Mouse (Mus musculus) MEL (cell line): Measurements from ENCODE around the gene Pramel6. TPM values are rescaled to one million over a fixed set of nuclear protein-coding genes. Genes with fewer than 3 reads are reported as not detected.
"Not testable (repeated sequence)": the region's sequence is repeated elsewhere in the genome, so short reads cannot be mapped to it uniquely, and the experiment has no call there.

Experiments used
- DNase-seq: peaks from one replicate; pipeline ENCODE4 v3.0.0; 2011; ENCODE audit warnings: low read depth, low spot score
- H3K27ac ChIP-seq: 2 replicates; pipeline ENCODE4 v1.5.1; 2012; ENCODE audit warnings: low read depth, mild to moderate bottlenecking, control low read depth, low read length, moderate library complexity; ENCODE audit not compliant: control insufficient read depth
- H3K27me3 ChIP-seq, 2 experiments: fragments of 150-350 bp in 1 of 2; sonication (generic) in 1 of 2; 2 replicates each; pipeline ENCODE4 v1.6.1; 2012; ENCODE audit warnings: low read length in 2 of 2, mild to moderate bottlenecking in 2 of 2, improper control_type of control experiment in 1 of 2, moderate library complexity in 1 of 2; ENCODE audit not compliant: insufficient read depth in 2 of 2, control insufficient read depth in 1 of 2
- H3K36me3 ChIP-seq, 2 experiments: 2 replicates each; pipeline ENCODE4 v1.6.1; 2012 to 2014; ENCODE audit warnings: low read length in 2 of 2, improper control_type of control experiment in 1 of 2, inconsistent platforms in 1 of 2, mild to moderate bottlenecking in 1 of 2; ENCODE audit not compliant: insufficient read depth in 2 of 2, control insufficient read depth in 1 of 2
- H3K4me1 ChIP-seq, 2 experiments: fragments of 150-350 bp in 1 of 2; sonication (generic) in 1 of 2; 2 replicates each; pipeline ENCODE4 v1.6.1; 2012; ENCODE audit warnings: low read length in 2 of 2, improper control_type of control experiment in 1 of 2, mild to moderate bottlenecking in 1 of 2; ENCODE audit not compliant: insufficient read depth in 2 of 2, control insufficient read depth in 1 of 2
- H3K4me3 ChIP-seq, 2 experiments: fragments of 150-350 bp in 1 of 2; sonication (generic) in 1 of 2; 2 replicates each; pipeline ENCODE4 v1.5.1; 2012; ENCODE audit warnings: low read depth in 2 of 2, low read length in 2 of 2, mild to moderate bottlenecking in 2 of 2, moderate library complexity in 2 of 2, control low read depth in 1 of 2, improper control_type of control experiment in 1 of 2; ENCODE audit not compliant: control insufficient read depth in 1 of 2, insufficient read depth in 1 of 2
- H3K79me2 ChIP-seq: 2 replicates; pipeline ENCODE4 v1.6.1; 2012; ENCODE audit warnings: mild to moderate bottlenecking, low read length, moderate library complexity; ENCODE audit not compliant: control insufficient read depth, poor library complexity, insufficient read depth
- H3K9ac ChIP-seq: 2 replicates; pipeline ENCODE4 v1.6.1; 2012; ENCODE audit warnings: low read depth, mild to moderate bottlenecking, control low read depth, low read length, moderate library complexity; ENCODE audit not compliant: control insufficient read depth, poor library complexity, severe bottlenecking
- H3K9me3 ChIP-seq: fragments of 150-350 bp; sonication (generic); replicated peaks from 2 replicates; pipeline ENCODE4 v1.6.1; 2012; ENCODE audit warnings: mild to moderate bottlenecking, low read length, improper control_type of control experiment, moderate library complexity; ENCODE audit not compliant: insufficient read depth
- CHD1 ChIP-seq: IDR thresholded peaks from 2 replicates; pipeline ENCODE4 v1.6.1; 2012; ENCODE audit warnings: low read depth, mild to moderate bottlenecking, inconsistent platforms, low read length, improper control_type of control experiment
- CTCF ChIP-seq, 3 experiments: IDR thresholded peaks in 2 of 3; conservative IDR thresholded peaks in 1 of 3; 2 replicates each; pipeline ENCODE4 v1.5.1; 2011 to 2012; ENCODE audit warnings: low read length in 3 of 3, low read depth in 2 of 3, mild to moderate bottlenecking in 2 of 3, improper control_type of control experiment in 1 of 3, inconsistent platforms in 1 of 3, mixed read lengths in 1 of 3, moderate library complexity in 1 of 3; ENCODE audit not compliant: control insufficient read depth in 1 of 3, insufficient read depth in 1 of 3, poor library complexity in 1 of 3, severe bottlenecking in 1 of 3
- ELF1 ChIP-seq: IDR thresholded peaks from 2 replicates; pipeline ENCODE4 v1.6.1; 2014; ENCODE audit warnings: low read depth, mild to moderate bottlenecking, inconsistent platforms, low read length, improper control_type of control experiment, moderate library complexity
- EP300 ChIP-seq, 2 experiments: IDR thresholded peaks; 2 replicates each; pipeline ENCODE4 v1.6.1; 2011; ENCODE audit warnings: improper control_type of control experiment in 2 of 2, low read length in 2 of 2, low read depth in 1 of 2, mild to moderate bottlenecking in 1 of 2
- ETS1 ChIP-seq: IDR thresholded peaks from 2 replicates; pipeline ENCODE4 v1.6.1; 2012; ENCODE audit warnings: low read depth, mild to moderate bottlenecking, inconsistent platforms, low read length, improper control_type of control experiment, moderate library complexity
- GABPA ChIP-seq: IDR thresholded peaks from 2 replicates; pipeline ENCODE4 v1.6.1; 2012; ENCODE audit warnings: low read depth, mild to moderate bottlenecking, inconsistent platforms, low read length, improper control_type of control experiment, moderate library complexity
- KAT2A ChIP-seq: conservative IDR thresholded peaks from 2 replicates; pipeline ENCODE4 v1.6.1; 2012; ENCODE audit warnings: low read depth, low read length, improper control_type of control experiment, inconsistent platforms
- MAFK ChIP-seq: IDR thresholded peaks from 2 replicates; pipeline ENCODE4 v1.6.1; 2011; ENCODE audit warnings: low read depth, mild to moderate bottlenecking, low read length, improper control_type of control experiment, borderline replicate concordance
- MAX ChIP-seq: IDR thresholded peaks from 2 replicates; pipeline ENCODE4 v1.6.1; 2011; ENCODE audit warnings: low read length, improper control_type of control experiment
- MXI1 ChIP-seq: IDR thresholded peaks from 2 replicates; pipeline ENCODE4 v1.6.1; 2011; ENCODE audit warnings: mild to moderate bottlenecking, low read depth, low read length, improper control_type of control experiment
- NELFE ChIP-seq: IDR thresholded peaks from 2 replicates; pipeline ENCODE4 v1.6.1; 2011; ENCODE audit warnings: low read depth, low read length, improper control_type of control experiment
- NRF1 ChIP-seq: IDR thresholded peaks from 2 replicates; pipeline ENCODE4 v1.6.1; 2014; ENCODE audit warnings: low read depth, mild to moderate bottlenecking, inconsistent platforms, low read length, improper control_type of control experiment, moderate library complexity; ENCODE audit not compliant: poor library complexity, insufficient read depth, severe bottlenecking
- POLR2AphosphoS2 ChIP-seq: IDR thresholded peaks from 2 replicates; pipeline ENCODE4 v1.6.1; 2011; ENCODE audit warnings: low read length, improper control_type of control experiment
- RCOR1 ChIP-seq: IDR thresholded peaks from 2 replicates; pipeline ENCODE4 v1.6.1; 2012; ENCODE audit warnings: low read depth, mild to moderate bottlenecking, inconsistent platforms, low read length, improper control_type of control experiment
- SIN3A ChIP-seq: IDR thresholded peaks from 2 replicates; pipeline ENCODE4 v1.6.1; 2012; ENCODE audit warnings: low read length, improper control_type of control experiment, inconsistent platforms
- SMC3 ChIP-seq: IDR thresholded peaks from 2 replicates; pipeline ENCODE4 v1.6.1; 2011; ENCODE audit warnings: low read depth, low read length, improper control_type of control experiment
- TCF12 ChIP-seq: IDR thresholded peaks from 2 replicates; pipeline ENCODE4 v1.6.1; 2014; ENCODE audit warnings: low read depth, mild to moderate bottlenecking, inconsistent platforms, low read length, improper control_type of control experiment, moderate library complexity
- ZMIZ1 ChIP-seq: IDR thresholded peaks from 2 replicates; pipeline ENCODE4 v1.6.1; 2012; ENCODE audit warnings: low read depth, mild to moderate bottlenecking, inconsistent platforms, low read length, improper control_type of control experiment, moderate library complexity
- ZNF384 ChIP-seq: IDR thresholded peaks from 2 replicates; pipeline ENCODE4 v1.6.1; 2012; ENCODE audit warnings: low read depth, mild to moderate bottlenecking, inconsistent platforms, low read length, improper control_type of control experiment
- polyA plus RNA-seq, 2 experiments: library from polyadenylated mRNA; stranded (reverse) in 1 of 2; unstranded in 1 of 2; fragments of >175 nt in 1 of 2; fragments of >200 nt in 1 of 2; gene quantifications; 2 replicates each; pipeline versions ENCODE4 v1.2.1 to v1.2.4; 2012; ENCODE audit warnings: low replicate concordance in 2 of 2, low read depth in 1 of 2; ENCODE audit not compliant: insufficient read length in 2 of 2, insufficient read depth in 1 of 2, missing spikeins in 1 of 2
- total RNA-seq: library from RNA; depleted of rRNA; stranded (reverse); fragments of 300-350 nt; gene quantifications from 2 replicates; pipeline ENCODE4 v1.2.3, GENCODE M21; 2012

Pramel6 gene
- total and polyA plus RNA-seq, 3 experiments: not detected

GRCm38 (mm10) chr2:87482276-87482675 lies 24.1 kb upstream of the Pramel6 start:
- DNase-seq: no peak
- TF ChIP-seq KAT2A (no peak), ELF1 (no peak), ZMIZ1 (no peak)
- H3K36me3 ChIP-seq: no peaks in the 10 kb centered on the region
- H3K4me3 ChIP-seq: no peak overlapping the region
- H3K9me3 ChIP-seq: no peaks in the 10 kb centered on the region
- H3K9ac ChIP-seq: no peak overlapping the region
- H3K27me3 ChIP-seq: no peaks in the 10 kb centered on the region
- H3K4me1 ChIP-seq: no peaks in the 10 kb centered on the region
- no peaks in the 10 kb centered on the region for H3K79me2 ChIP-seq
- H3K27ac ChIP-seq: no peak overlapping the region

DNA sequence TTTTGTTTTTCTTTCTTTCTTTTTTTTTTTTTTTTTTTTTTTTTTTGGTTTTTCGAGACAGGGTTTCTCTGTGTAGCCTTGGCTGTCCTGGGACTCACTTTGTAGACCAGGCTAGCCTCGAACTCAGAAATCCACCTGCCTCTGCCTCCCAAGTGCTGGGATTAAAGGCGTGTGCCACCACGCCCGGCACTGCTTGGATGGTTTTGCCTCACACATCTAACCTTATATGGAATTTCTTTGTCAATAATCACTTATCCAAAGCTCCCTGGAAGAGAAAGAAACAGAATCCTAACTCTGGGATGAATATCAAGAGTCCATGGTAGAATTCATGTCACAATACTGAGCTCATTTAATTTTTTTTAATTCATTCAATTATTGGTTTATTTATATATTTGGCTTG lies 9.4 kb upstream of the Pramel6 start, which contains the start of gene Pramel7:
Gene Pramel7 (minus strand): TSS at position 101 of the 400 bp plus-strand sequence.
- not testable (repeated sequence) for H3K4me1 ChIP-seq, H3K4me3 ChIP-seq, H3K27me3 ChIP-seq, H3K27ac ChIP-seq, H3K9me3 ChIP-seq, H3K36me3 ChIP-seq, H3K79me2 ChIP-seq, H3K9ac ChIP-seq, DNase-seq

GRCm38 (mm10) chr2:87515046-87515445 lies 8.7 kb downstream of the Pramel6 start:
- H3K36me3 ChIP-seq: no peaks in the 10 kb centered on the region
- no peak for DNase-seq
- no peaks in the 10 kb centered on the region for H3K79me2 ChIP-seq
- H3K27ac ChIP-seq: no peak overlapping the region
- no peak overlapping the region for H3K4me3 ChIP-seq
- TF ChIP-seq TCF12: no peak
- no peak for TF ChIP-seq MXI1
- no peak for TF ChIP-seq ZNF384
- TF ChIP-seq NELFE: no peak
- TF ChIP-seq CHD1: no peak
- TF ChIP-seq, all 39 proteins: peak for 0
- no peaks in the 10 kb centered on the region for H3K27me3 ChIP-seq
- no peaks in the 10 kb centered on the region for H3K4me1 ChIP-seq
- H3K9ac ChIP-seq: no peak overlapping the region
- H3K9me3 ChIP-seq: no peaks in the 10 kb centered on the region

DNA sequence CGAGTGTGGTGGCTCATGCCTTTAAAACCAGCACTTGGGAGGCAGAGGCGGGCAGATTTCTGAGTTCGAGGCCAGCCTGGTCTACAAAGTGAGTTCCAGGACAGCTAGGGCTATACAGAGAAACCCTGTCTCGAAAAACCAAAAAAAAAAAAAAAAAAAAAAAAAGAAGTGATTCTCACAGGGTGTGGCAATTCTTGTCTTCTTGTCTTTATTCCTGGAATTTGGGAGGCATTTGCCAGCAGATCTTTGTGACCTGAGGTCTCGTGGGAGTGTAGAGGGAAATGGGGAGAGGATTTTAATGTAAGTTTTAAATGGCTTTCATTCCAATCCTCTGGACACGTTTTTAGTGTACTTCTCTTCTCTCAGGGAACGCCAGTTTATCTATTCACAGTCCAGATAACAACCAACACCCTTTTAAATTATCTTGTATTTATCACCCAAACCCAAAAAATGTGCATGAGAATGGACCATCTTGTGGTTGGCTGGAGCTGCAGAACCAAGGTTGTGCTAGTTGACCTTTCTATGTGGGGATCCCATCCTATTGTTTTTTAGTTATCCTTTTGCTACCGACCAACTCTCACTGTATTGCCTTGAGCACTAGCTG lies 9.2 kb downstream of the Pramel6 start:
- H3K4me3 ChIP-seq: no peak overlapping the region
- no peaks in the 10 kb centered on the region for H3K36me3 ChIP-seq
- no peak overlapping the region for H3K9ac ChIP-seq
- no peak for TF ChIP-seq MAFK
- no peak for TF ChIP-seq POLR2AphosphoS2
- TF ChIP-seq ETS1: no peak
- TF ChIP-seq ZNF384: no peak
- no peak for TF ChIP-seq CTCF (IDR thresholded peaks at IDR 0.05 in 2 of 3, conservative IDR thresholded peaks at IDR 0.05 in 1 of 3; ENCODE audit: control insufficient read depth in 1 of 3, insufficient read depth in 1 of 3, low read depth in 2 of 3, low read length in 3 of 3, poor library complexity in 1 of 3, severe bottlenecking in 1 of 3)
- TF ChIP-seq SMC3: no peak
- no peak for TF ChIP-seq NELFE
- TF ChIP-seq NRF1: no peak
- no peak for TF ChIP-seq RCOR1
- TF ChIP-seq GABPA: no peak
- TF ChIP-seq SIN3A: no peak
- no peak for TF ChIP-seq EP300 (IDR thresholded peaks at IDR 0.05; ENCODE audit: low read depth in 1 of 2, low read length in 2 of 2)
- TF ChIP-seq KAT2A: no peak
- no peak for TF ChIP-seq MAX
- TF ChIP-seq, all 39 proteins: peak for 0
- no peaks in the 10 kb centered on the region for H3K27me3 ChIP-seq
- no peaks in the 10 kb centered on the region for H3K9me3 ChIP-seq
- no peaks in the 10 kb centered on the region for H3K79me2 ChIP-seq
- H3K27ac ChIP-seq: no peak overlapping the region
- no peaks in the 10 kb centered on the region for H3K4me1 ChIP-seq
- no peak for DNase-seq
